Mouse (Mus musculus) gastrocnemius, adult 8-10 months (tissue): ENCODE measurements around the gene Tmem114. TPM values are rescaled to one million over a fixed set of nuclear protein-coding genes. Genes with fewer than 3 reads are reported as not detected.
A peak's percentile ranks its signal among the peaks of the same experiment; 100 is the strongest.

Experiments used
- DNase-seq, 2 experiments: peaks; one replicate each; pipeline ENCODE4 v3.0.0; 2022; ENCODE audit warnings: low spot score in 2 of 2
- total RNA-seq, 4 experiments: library from RNA; stranded (reverse); gene quantifications; 2 replicates each; pipeline ENCODE4 v1.2.4; 2022

Gene Tmem114
- not detected for total RNA-seq

DNA sequence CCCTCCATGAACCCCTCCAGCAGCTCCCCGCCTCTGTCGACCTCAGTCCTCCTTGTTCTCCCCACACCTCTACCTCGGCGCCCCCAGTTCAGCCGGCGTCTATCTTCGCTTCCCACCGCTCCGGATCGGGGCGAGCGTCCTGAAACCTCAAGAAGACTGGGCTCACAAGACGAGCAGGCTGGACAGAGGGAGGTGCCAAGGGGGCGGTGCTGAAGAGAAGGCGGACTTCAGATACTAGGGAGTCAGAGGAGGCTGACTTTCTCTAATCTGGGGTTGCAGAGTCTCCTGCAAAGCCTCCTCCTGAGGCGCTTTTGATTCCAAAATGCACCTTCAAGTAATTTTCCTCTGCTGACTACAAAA lies at the start of gene Tmem114:
TSS of gene Tmem114 (minus strand) at position 166 of the 360 bp plus-strand sequence.
- DNase-seq = no peak

GRCm38 (mm10) chr16:8470603-8471481 lies 45.9 kb upstream of the Tmem114 start, which contains the start of gene Mettl22:
Gene Mettl22 (plus strand): TSS chr16:8470788.
- DNase-seq = peak; percentile 83 to 91

DNA sequence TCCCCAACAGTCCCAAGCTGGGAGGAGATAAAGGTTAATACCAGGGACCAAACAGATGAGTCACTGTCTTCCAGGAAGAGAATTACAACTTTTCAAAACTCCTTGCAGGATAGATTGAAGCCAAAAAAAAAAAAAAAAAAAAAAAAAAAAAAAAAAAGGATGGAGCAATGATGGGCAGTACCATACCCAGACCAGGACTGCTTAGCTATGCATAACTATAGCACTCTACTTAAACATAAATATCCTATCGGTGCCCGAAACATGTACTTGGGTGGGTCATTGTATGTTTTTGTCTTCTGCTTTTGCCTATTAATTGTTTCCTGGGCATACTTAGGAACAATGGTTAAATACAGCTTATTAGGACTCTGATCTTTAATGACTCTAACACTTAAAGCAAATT lies 45.2 kb upstream of the Tmem114 start:
- DNase-seq = no peak

DNA sequence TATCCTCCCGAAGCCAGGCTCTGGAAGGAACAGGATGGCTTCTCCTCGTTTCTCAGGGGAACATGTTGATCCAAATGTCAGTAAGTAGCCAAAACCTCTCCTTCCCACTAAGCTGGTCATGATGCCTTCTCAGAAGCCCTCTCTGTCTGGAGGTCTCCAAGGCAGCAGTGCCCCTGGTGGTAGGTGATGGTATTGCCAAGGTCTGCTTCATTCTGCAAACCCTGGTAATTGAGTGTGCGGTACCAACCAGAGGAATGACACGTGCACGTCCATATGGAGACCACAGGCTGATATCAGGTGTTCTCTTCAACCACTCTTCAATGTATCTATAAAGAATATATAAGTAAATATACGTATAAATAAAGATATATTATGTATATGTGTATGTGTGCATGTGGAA lies 34.2 kb upstream of the Tmem114 start:
- DNase-seq = no peak

DNA sequence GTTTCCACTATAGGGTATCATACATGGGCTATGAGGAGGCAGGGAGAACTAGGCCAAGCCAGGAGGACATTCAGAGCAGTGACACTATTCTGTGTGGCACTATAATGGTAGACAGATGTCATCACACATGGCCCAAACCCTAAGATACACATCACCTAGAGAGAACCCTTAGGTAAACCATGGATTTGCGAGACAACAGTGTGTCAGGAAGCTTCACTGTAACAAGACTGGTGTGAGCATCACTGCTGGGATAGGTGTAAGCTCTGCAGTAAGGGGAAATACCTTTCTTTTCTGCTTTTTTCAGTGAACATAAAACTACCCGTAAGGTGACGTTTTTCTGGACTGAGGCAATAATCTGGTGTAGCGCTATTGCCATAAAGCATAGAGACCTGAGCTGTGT lies 33.5 kb upstream of the Tmem114 start:
- no peak for DNase-seq

- no peak for DNase-seq
Observed at GRCm38 (mm10) chr16:8455221-8455620, 30.3 kb upstream of the Tmem114 start.

DNA sequence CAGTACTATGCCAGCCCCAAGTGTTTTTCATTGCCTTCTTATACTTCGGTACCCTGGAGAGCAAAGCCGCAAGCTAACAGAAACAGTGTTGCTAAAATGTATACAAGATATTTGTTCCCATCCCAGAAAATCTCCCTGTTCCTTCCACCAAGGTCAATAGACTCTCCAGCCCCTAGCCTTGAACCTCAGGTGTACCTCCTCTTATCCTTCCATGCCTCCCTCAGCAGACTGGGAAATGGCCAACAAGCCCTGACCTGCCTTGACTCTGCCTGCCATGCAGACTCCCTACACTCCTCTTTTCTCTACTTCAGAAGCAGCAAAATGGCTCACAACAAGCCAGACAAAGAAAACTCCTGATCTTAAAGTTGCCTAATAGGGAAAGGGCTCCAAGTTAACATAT lies 28.4 kb upstream of the Tmem114 start:
- DNase-seq = no peak

DNA sequence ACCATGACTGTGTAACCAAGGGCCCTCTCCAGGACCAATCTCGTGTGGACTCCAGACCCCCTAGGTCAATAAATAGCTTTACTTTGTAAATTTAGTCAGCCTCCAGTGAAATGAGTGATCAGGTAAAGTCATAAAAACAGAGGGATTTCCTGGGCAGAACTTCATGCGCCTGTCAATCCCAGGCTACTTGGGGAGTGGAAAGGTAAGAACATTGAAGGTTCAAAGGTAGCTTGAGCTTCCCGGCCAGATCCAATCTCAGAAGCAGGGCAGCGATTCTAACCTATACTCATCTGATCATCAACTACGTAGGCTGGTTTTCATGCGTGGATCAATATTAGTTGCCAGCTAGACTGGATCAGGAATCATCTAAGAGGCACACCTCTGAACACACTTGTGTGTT lies 21.3 kb upstream of the Tmem114 start:
- no peak for DNase-seq

DNA sequence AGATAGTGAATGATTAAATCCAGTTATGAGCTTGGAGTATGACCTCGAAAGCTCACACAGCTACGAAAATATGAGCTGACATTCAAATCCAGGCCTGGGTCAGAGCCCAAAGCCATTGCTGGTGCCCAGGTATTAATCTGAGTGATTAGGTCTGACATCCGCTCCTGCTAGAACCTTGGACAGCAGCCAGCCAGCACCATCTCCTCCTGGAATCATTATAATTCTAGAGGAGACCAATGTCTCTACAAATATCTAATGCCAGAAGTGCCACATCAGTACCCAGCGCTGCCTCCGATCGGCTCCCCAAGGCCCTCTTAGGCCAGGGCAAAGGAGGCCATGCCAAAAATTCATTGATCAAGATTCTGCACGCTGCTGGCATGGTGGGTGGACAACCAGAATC lies 20.0 kb upstream of the Tmem114 start:
- no peak for DNase-seq

DNA sequence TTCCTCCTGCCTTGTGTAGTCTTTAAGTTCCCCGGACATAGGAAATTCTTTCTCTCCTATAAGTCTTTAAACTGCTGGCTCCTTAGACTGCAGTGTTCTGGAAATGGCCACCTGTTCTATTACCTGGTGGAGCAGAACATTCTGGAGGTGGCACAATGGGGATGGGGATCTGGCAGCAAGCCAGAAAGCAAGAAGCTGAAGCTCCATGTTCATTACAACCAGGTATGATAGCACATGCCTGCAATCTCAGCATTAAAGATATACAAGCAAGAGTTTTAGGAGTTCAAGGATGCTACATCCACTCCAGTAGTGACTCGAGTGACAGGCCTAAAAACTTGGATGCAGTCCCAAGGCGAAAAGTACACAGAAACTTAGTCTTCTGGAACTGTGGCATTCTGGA lies 7.7 kb upstream of the Tmem114 start:
- no peak for DNase-seq

DNA sequence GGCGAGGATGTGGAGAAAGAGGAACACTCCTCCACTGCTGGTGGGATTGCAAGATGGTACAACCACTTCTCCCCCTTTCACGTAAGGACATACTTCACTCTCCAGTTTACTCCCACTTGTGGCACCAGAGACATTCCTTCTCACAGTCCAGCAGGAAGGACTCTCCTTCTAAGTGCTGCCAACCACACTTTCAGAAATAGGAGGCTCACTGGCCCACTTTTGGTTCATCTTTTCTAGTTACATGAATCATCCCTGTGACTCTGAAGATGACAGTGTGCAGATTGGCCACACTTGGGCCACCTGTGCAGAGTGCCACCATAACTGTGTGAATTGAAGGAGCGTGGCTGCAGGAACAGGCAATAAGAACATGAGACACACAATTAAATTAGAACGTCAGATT lies 4.6 kb upstream of the Tmem114 start:
- DNase-seq = no peak

DNA sequence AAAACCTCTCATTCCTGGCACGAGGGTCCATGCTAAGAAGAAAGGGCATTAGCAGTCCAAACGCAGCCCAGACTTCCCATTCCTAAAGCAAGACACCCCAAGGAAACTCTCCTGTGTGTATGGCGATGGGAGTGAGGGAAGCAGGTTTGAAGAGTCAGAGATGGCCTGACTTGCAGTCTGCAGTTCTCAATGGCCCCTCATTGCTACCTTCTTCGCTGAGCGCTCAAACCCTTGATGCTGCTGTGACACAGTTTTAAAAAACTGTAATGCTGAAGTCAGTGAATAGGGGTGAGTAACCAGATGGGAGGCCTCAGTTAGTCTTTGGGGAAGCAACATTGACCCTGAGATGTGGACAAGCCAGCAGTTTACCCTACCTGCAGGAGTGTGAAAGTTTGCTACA lies 800 bp upstream of the Tmem114 start:
- DNase-seq = no peak

- DNase-seq = no peak
Observed at GRCm38 (mm10) chr16:8424161-8424970, 570 bp downstream of the Tmem114 start.

GRCm38 (mm10) chr16:8423626-8424114 lies 1.3 kb downstream of the Tmem114 start:
- no peak for DNase-seq

DNA sequence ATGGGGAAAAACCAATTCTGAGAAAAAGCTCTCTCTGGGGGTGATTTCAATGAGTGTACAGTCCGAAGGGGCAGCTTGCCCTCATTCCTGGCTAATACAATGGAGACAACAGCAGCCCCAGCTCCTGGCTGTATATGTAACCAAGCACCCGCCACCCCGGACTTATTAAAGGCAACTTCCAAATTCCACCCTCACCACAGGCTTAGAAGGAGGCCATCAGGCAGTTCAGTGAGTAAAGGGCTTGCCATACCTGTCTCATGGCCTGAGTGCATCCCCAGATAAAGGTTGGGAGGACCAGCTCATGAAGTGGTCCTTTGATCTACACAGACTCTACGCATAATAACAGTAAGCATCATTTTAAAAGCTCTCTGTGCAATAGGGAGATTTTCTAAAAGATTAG lies 4.1 kb downstream of the Tmem114 start:
- DNase-seq = no peak

DNA sequence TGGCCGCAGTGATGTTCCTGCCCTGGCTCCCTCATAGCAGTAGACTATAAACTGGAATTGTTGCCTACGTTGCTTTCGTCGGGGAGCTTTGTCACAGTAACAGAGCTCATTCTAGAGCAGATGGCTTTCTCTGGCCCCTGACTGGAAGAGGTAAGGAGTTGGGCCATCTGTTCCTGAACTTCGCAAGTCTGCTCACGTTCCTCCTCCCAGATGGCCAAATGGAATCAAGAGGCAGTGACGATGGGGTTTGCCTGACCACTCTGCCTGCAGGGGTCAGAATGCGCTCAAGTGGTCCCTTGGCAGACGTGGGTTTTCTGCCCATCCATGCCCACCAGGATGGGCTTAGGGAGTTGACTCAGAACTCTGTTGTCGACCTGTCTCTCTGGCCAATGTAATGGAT lies 4.6 kb downstream of the Tmem114 start:
- no peak for DNase-seq

GRCm38 (mm10) chr16:8419666-8420065 lies 5.3 kb downstream of the Tmem114 start:
- no peak for DNase-seq

DNA sequence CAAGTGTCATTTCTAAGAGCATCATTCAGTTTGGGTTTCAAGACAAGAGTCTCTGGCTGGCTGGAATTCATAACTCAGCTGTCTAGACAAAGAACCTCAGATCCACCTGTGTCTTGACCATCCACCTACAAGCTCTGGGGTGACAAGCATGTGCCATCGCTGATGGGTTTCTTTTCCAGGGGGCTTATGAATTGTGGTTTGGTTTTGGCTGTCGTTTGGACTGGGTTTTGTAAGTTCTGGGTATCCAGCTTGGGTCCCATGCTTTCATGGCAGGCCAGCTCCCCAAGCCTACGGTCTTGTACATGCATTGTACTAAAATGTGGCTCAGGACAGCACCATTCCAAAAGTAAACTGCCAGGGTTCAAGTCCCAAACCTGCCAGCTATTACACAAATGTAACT lies 6.8 kb downstream of the Tmem114 start:
- DNase-seq = no peak

GRCm38 (mm10) chr16:8417011-8417720 lies 7.8 kb downstream of the Tmem114 start:
- DNase-seq = no peak

GRCm38 (mm10) chr16:8415996-8416395 lies 8.9 kb downstream of the Tmem114 start:
- no peak for DNase-seq

DNA sequence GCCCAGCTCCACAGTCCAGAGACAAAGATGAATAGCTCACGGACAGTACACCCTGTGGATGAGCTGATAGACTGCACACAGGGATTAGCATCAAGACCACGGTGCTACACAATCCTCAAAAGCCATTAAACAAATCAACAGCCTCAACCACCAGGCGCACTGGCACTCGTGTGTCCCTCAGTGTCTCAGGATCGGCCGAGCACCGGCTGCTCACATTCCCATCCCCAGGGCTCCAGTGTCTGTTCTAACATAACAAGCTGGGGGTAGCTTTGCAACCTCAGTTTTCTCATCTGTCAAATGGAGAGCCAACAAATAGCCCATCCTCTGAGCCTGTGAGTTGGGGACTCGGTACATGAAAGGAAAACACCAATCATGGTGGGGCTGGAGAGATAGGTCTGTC lies 11.5 kb downstream of the Tmem114 start:
- DNase-seq = no peak

DNA sequence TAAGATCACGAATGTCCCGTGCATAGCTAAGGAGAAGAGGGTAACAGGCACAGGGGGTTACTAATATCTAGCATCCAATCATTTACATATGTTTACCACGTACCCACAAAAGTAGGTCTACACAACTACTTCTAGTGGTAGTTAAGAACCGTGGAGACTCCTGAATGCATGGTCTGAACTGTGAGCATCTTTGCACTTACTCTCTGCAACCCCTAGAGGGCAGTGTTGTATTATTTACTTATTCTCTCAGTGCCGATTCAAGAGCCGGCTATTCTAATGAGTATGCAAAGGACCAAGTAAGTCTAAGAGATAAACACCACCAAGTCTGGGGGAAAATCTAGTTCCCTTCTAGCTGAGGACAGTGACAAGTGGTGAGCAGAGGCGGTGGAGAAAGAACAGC lies 12.7 kb downstream of the Tmem114 start:
- no peak for DNase-seq
